Mouse (Mus musculus) right cerebral cortex, postnatal 14 days (tissue): ENCODE results near the gene Gmeb2.

ENCODE experiments used
- DNase-seq: peaks from one replicate; pipeline ENCODE4 v3.0.0; 2022

Gene Gmeb2

DNA sequence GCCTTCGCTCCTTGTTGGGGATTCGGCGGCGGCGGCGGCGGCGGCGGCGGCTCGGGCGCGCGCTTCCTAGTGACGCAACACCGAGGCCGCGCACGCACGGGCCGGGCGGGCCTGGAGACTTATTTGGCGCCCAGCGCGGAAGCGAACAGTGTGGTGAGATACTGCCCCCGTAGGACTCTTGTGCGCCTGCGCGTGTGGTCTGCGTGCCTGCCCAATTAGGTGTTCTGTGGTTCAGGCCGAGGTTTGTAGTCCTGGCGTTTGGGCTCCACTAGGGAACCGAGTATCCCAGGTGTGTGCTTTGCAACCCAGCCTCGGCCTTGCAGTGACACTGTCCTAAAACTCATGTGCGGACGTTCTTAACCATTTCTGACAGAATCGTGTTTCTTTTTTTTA lies at the start of gene Gmeb2:
Gene Gmeb2, minus strand, starts transcription at position 78 of the 393 bp plus-strand sequence.
- DNase-seq = peak; percentile 93

DNA sequence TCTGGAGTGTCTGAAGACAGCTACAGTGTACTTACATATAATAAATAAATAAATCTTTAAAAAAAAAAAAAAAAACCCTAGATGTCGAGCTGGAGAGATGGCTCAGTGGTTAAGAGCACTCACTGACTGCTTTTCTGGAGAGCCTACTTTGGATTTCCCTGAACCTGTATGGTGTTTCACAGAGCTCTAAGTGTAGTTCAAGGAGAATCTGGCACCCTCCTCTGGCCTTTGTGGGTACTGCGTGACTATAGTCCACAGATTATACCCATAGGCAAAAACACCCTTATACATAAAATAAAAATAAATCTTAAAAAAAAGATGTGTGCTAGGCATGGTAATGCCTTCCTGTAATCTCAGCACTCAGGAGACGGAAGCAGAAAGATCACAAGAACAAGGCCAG lies 46.2 kb upstream of the Gmeb2 start:
- peak; percentile 73 for DNase-seq

DNA sequence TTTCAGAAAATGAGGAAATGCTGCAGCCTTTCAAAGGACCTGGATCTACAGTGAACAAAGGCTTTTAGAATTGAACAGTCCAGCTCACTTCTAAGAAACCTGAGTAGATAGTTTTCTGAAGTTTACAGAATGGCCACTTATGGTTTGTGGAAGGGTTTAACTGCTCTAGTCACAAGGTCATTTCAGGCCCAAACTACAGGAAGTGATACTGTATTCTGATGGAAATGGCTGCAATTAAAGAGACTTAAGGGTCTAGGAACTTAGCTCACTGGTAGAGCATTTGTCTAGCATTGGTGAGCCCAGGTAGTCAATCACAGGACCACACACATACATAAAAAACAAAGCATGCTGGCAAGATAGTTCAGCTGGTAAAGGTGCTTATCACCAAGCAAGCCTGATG lies 44.7 kb upstream of the Gmeb2 start:
- no peak for DNase-seq

DNA sequence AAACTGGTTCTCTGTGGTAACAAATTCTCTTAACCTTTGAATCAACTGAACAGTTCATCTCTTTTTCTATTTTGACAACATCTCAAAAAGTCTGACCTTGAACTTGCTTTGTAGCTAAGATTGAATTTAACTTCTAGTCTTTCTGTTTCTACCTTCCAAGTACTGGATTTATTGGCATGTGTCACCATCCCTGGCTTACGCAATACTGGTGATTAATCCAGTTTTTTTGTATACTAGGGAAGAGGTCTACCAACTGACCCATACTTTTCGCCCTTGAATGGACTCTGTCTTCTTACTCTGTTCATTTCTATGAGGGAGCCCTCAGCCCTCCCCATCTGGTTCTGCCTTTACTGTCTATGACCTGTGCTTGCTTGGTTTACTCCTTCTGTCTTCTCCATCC lies 38.3 kb upstream of the Gmeb2 start:
- DNase-seq = no peak

DNA sequence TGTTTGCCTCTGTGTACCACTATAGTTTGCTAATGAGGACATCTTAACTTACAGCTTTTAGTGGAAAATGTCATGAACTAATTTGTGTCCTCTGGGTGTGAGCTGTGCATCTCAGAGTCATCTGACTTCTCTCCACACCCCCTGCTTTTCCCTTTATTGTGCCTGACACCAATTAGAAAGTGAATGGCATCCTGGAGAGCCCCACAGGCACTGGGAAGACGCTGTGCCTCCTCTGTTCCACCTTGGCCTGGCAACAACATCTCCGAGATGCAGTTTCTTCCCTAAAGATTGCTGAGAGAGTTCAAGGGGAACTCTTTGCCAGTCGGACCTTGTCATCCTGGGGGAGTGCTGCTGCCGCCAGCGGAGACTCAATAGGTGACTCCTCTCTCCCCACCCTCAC lies 34.3 kb upstream of the Gmeb2 start:
- DNase-seq = no peak

DNA sequence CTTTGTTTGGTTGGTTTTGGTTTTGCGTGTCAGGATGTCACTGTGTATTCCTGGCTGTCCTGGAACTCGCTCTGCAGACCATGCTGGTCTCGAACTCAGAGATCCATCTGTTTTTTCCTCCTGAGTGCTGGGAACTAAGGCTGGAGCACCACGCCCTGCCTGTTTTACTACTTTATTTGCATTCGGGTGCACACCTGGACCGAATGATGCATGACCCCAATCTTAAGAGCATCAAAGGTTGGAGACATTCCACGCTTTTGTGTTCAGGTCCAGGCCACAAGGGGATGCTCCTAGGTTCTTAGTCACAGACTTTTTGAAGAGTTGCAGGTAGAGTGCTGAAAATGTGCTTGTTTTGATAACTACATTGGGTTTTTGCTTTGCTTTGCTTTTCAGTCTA lies 32.3 kb upstream of the Gmeb2 start:
- no peak for DNase-seq

DNA sequence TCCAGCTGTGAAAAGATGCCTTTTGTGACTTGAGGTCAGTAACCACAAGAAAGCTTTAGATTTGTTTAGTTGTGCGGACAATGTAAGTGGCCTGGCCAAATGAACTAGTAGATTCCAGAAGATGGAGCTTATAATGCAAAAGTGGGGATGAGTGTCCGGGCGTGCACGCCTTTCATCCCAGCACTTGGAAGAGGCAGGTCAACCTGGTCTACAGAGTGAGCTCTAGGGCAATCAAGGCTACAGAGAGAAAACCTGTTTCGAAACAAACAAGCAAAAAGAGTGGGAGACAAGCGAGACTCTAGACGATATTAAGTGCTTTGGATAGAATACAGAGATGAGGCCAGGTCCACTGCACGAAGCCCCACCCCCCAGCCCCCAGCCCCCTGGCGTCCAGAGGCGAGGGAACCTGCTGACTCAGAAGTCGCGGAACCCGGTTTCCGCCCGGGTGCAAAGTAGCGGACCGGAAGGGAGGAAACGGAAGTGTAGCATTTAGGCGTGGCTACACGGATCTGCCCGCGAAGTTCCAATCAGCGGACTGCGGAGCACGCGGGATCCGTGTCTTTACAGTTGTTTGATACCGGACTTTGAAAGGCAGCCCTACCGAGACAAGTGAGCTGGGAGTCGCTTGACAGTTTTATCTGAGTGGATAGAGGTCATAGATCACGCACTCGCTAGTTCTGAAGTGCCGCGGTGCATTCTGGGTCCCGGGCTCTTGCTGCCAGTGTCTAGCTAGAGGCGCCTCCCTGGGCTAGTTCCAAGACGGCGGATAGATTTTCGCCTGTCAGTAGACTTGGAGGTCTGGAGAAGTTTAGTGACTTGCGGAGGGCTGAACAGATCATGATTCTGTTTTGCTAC lies 31.6 kb upstream of the Gmeb2 start, which contains the start of gene Rtel1:
Gene Rtel1, plus strand, starts transcription at position 492 of the 855 bp plus-strand sequence.
- peak; percentile 83 for DNase-seq

DNA sequence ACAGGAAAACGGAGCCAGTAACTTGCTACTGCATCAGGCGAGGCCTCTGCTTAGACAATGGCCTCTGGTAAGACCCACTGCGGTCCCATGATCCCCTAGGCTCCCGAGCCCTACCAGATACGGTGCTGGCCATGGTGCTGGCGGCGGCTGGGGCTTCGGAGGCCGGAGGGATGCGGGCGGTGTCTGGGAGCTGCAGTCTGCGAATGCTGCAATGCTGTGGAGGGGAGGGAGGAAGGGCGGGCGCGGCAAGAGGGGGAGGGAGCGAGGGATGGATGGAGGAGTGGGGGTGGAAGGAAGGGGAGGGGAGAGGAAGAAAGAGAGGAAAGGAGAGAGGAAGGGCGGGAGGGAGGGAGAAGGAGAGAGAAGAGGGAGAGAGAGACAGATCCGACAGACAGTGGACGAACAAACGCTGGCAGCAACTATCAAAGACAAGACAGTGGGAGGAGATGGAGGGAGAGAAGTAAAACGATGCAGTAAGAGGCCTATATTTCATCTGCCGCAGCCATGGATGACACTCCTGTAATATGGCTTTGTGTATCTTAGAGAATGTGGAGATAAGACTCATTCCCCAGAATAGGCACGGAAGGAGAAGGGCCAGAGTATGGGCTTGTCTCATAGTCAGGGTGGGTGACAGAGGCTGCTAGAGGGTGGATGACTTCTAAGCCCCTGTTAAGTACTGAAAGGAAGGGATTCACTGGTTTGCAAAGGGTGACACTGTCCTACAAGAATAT lies 26.4 kb upstream of the Gmeb2 start, which contains the start of gene Stmn3:
Gene Stmn3, minus strand, starts transcription at position 421 of the 731 bp plus-strand sequence.
- DNase-seq = peak; percentile 86

DNA sequence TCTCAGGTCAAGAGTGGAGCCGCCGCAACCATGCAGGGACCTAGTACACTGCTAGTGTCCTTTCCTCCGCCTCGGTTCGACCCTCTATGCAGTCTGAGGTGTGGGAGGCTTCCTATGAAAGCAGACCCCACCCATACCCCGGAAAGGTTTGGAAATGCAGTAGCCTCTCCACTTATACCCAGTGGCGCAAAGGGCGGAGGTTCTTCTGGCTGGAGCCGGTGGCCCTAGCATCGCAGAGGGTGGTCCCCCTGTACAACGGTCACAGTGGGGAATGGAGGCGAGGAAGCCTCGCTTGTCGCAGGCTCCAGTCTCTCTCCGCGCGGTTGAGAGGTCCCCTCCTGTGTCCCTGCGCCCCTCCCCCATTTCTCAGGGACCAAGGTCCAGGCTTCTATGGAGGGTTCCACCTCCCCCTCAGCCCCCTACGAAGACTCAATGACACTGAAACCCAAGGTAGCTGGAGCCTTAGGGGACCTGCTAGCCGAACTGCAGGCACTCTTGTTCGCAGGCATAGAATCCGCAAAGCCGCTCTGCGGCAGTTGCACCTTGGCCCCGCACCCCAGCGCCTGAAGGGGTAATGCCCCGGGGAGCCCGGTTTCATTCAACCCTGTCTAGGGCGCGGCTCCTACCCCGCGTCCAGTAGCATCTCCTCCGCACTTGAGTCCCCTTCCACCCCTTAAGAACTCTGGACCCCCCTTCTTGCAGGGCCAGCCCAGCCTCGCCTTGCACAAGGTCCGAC lies 25.7 kb upstream of the Gmeb2 start:
- peak; percentile 55 for DNase-seq

DNA sequence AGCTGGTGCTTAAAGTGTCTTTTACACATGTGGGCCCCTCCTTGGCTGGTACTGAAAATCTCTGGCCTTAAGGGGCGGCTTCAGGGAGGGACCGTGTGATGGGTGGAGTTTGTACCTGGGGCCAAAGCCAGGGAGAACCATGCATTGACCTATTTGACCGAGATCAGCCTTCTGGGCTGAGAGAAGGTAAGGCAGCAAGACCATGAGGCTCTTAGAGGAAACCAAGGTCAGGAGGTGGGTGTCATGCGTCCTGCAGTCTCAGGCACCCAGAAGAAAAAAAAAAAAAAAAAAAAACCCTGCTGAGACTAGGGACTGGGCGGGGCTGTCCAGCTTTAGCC lies 25.1 kb upstream of the Gmeb2 start:
- DNase-seq = no peak

DNA sequence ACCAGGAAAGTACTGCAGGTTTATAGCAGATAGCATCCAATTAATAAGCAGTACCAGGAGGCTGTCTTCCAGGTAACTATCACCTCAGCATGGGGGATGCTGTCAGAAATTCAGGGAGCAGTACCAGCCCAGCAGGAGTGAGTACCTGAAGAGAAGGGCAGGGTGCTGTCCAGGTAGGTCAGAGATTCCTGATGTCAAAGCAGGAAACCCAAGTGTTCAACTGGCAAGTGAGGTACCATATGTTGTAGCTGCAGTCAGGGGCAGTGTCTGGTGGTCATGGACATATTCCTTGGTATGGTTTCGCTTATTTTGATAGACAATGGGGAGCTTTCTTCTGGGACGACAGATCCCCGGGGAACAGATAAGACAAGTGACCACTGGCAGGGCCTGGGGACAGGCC lies 24.6 kb upstream of the Gmeb2 start:
- DNase-seq = no peak

DNA sequence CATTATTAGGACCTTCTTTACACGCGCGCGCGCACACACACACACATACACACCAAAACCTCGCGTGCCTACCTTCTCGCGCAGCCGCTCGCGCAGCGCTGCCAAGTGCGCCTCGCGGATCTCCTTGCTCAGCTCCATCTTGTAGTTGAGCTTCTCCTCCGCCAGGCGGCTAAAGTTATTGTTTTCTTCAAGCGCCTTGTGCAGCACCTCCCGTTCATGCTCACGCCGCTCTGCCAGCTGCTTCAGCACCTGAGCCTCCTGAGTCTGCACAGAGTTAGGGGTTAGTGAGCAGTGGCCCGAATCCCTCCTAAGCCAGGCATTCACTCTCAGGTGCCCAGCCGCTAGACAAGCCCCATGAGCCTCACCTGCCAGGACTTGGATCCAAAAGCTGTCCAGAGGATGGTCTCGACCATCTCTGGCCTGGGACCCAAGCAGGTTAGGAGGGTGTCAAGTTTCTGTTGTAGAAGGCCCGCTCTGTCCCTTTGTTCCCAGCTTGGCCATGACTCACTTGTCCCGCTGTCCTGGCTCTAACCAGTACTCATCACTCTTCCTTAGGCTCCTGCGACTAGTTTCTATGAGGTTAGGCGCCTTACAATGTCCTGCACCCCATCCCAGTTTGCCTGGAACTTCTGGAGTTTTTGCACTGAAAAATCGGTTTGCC lies 19.4 kb upstream of the Gmeb2 start:
- DNase-seq = peak; percentile 70

DNA sequence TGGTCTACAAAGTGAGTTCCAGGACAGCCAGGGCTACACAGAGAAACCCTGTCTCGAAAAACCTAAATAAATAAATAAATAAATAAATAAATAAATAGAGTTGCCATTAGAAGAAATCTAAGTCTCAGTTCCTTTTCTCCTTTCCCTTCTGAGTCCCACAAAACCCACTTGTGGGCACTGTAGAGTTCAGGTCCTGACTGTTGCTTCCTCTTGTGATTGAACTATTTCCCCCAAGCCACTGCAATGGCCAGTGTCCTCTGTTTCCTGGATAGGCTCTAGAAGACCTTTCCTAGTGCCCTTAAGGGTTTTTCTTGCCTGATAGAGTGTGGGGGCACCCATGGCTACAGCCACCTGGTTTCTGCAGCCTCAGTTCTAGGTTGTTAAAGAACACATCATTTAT lies 17.1 kb upstream of the Gmeb2 start:
- DNase-seq = no peak

DNA sequence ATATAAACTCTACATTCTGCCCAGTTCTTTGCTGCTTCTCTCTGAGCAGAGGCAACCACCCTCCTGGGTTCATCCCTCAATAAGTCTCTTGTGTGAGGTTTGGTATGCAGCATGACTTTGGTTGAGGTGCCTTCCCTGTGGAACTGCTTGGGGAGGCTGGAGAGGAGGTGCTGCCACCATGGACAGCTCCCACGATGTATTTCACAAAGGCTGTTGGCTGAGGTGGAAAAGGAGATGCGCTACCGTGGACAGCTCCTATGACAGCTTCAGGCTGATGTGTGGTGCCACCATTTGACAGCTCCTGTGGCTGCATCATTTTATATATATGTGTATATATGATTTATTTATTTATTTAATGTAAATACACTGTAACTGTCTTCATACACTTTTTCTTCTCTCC lies 14.2 kb upstream of the Gmeb2 start:
- DNase-seq = no peak

DNA sequence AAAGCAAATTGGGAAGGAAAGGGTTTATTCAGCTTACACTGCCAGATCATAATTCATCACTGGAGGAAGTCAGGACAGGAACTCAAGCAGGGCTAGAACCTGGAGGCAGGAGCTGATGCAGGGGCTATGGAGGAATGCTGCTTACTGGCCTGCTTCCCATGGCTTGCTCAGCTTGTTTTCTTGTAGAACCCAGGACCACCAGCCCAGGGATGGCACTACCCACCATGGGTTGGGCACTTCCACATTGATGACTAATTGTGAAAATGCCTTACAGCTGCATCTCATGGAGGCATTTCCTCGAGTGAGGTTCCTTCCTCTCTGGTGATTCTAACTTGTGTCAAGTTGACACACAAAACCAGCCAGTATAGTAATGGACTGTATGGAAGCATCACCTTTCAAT lies 3.1 kb upstream of the Gmeb2 start:
- DNase-seq = no peak

DNA sequence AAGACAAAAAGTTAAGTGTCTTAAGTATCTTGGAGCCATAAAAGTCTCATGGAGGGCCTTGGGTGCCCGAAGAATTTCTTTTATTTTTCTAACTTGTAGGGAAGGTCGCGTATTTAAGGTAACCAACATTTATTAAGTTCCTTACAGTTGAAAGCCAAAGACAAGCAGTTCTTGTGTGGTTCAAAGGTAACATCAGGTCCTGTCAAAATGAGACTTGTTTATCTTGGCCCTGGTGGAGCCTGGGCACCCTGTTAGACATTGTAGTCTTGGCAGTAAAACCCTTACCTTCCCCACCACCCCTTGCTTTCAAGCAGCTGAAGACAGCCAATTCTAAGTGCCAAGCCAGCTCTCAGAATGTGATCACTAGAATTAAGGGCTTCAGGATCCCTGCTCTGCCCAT lies 856 bp upstream of the Gmeb2 start:
- DNase-seq = no peak

DNA sequence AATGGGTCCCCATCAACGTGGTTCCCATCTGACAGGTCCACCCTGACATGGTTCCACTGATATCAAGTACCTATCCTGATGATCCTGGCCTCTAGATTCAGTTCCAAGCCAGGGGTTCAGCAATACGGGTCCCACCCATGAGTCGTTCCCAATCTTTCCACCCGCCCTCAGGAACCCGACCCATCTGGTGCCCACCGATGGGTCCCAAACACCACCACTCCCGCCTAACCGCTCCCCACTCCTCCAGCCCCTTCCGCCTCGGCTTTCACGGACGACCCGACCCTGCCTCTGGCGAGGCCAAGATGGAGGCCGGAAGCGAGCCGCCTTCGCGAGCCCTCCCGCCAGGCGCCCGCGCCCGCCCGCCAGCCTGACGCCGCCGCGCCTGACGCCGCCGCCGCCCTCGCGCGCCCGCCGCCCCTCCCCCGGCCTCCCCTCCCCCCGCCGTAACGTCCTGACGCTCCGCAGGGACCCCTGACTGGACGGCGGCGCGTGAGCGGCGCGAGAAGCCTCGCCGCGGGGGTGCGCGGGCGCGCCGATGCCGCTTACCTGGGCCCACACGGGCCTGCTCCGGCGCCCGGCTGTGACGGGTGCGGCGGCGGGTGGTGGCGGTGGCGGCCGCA lies 387 bp downstream of the Gmeb2 start:
- DNase-seq = peak; percentile 81

DNA sequence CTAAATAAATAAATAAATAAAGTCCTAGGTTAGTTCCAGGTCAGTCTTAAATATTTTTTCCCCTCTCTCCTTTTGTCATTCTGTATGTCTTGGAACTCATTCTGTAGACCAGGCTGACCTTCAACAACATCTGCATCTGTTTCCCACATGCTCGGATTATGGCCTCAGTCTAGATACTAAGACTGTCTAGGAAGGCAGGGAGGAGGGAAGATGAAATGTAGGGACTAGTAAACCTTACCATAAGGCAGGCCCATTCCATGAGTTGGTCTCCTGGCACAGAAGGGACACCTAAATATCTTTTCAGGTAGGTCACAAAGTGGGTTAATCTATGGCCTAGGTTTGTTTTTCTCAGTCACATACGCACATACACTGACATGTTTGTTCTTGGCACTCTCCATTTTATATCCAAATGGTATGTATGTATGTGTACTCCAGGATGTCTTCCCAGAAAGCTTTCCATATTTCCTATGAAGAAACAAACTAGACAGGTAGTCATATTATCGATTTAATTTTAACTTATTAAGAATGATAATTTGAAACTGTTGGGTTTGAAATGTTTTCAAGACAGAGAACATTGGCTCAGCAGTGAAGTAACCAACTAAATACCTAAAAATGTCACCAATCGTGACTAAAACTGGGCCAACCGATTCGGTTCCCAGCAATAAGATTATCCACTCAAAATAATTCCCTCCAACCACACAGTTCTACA lies 1.1 kb downstream of the Gmeb2 start:
- DNase-seq = no peak

DNA sequence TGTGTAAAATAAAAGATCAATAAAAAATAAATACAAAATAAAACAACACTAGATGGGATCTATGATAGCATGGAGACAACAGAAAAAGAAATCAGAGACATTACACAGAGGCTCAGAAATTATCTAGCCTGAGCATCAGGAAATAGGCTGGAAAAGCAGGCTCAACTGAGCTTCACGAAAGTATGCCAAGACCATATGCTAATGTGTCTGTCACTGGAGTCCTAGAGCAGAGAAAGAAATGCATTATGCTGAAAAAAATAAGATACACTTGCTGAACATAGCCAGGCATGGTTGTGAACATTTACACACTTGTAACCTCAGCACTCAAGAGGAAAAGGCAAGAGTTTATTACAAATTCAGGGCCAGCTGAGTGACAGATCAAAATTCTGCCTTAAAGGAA lies 7.9 kb downstream of the Gmeb2 start:
- no peak for DNase-seq

DNA sequence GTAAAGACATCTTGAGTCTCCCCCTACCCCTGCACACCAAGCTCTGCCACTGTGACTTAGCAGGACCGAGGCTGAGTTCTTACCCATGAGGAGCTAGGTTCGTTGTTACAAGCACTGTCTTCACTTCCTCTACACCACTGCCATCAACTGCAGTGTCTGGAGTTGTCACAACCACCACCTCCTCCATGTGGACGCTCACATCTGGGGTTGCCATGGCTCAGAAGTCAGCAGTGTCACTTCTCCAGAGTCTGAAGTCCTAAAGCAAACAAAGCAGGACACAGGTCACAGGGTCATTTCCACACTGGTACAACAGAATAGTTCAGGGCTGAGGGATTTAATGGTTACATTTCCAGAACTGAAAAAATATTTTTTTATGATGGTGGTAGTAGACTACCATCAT lies 10.0 kb downstream of the Gmeb2 start:
- no peak for DNase-seq

DNA sequence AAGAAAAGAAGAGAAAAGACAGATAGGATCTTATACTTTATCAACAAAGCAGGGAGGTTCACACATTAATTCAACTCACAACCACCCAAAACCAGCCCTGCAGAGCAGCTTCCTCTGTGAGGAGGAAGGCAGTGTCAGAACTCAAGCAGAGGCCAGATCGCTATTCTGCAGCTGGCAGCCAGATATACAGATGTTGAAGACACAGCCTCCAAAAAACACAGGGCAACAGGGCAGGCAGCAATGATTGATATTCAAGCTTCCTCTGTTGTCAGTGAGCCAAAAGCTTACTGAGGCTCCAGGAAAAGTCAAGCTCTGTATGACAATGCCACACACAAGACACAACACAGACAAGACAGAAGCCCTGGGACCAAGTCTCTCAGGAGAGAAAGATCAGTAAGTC lies 11.1 kb downstream of the Gmeb2 start:
- no peak for DNase-seq

DNA sequence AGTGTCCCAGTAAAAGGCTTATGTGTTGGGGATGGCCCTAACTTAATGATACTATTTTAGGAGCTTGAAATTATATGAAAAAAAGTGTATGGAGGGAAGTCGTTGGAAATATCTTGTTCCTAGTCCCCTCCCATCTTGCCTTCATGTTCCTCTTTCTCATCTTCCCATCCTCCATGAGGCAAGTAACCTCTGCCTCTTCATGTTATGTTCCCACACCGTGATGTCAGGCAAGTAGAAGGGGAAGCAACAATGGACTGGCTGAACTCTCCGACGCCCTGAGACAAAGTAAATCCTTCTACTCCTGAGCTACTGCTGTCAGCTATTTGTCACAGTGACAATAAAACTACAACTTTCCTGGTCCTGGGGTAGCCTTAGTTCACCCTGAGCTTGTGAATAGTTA lies 13.2 kb downstream of the Gmeb2 start:
- no peak for DNase-seq
